Mouse (Mus musculus): ENCODE measurements around the gene Trim14. TPM values are rescaled to one million over a fixed set of nuclear protein-coding genes. Genes with fewer than 3 reads are reported as not detected.

The Trim14 gene
- polyA plus RNA-seq, 1 experiment from 2014 or later: 2.3 TPM

Other genes with a start within 250 kb of the Trim14 start
- gene Foxe1, start 192.5 kb downstream of the Trim14 start, polyA plus RNA-seq (2014; fragmentation: Nextera tagmentation; extraction: Ambion mirVana): not detected in 2 replicates
- 8.0 and 9.1 TPM in 2 replicates for gene Trmo, start 146.7 kb downstream of the Trim14 start, polyA plus RNA-seq (2014; fragmentation: Nextera tagmentation; extraction: Ambion mirVana)
- gene Hemgn, start 122.6 kb downstream of the Trim14 start, polyA plus RNA-seq (2014; fragmentation: Nextera tagmentation; extraction: Ambion mirVana): 0.50 and 1.3 TPM in 2 replicates
- gene Anp32b, start 85.2 kb downstream of the Trim14 start, polyA plus RNA-seq (2014; fragmentation: Nextera tagmentation; extraction: Ambion mirVana): 136 and 139 TPM in 2 replicates
- gene Nans, start 46.9 kb downstream of the Trim14 start, polyA plus RNA-seq (2014; fragmentation: Nextera tagmentation; extraction: Ambion mirVana): 48.6 and 50.1 TPM in 2 replicates
- gene Coro2a, start 66.1 kb upstream of the Trim14 start, polyA plus RNA-seq (2014; fragmentation: Nextera tagmentation; extraction: Ambion mirVana): 0.27 and 0.92 TPM in 2 replicates
- gene Tbc1d2, start 114.1 kb upstream of the Trim14 start, polyA plus RNA-seq (2014; fragmentation: Nextera tagmentation; extraction: Ambion mirVana): 0.26 and 0.46 TPM in 2 replicates